Mouse (Mus musculus): ENCODE data around the gene Gm14295. TPM values are rescaled to one million over a fixed set of nuclear protein-coding genes. Genes with fewer than 3 reads are reported as not detected.
"Not testable (repeated sequence)": the region's sequence is repeated elsewhere in the genome, so short reads cannot be mapped to it uniquely, and the experiment has no call there.

The Gm14295 gene
- total RNA-seq (2021): 10 to 100 TPM in 1 of 2 experiments, 1 to 10 TPM in 1; 8.6 to 13.4 TPM
- long read RNA-seq, experiment 1, partial matches to known transcripts: 1 of 13 reads
- long read RNA-seq, experiment 1, other reads (novel, unspliced or antisense): 9 of 13 reads
- long read RNA-seq, experiment 2, partial matches to known transcripts: 1 of 8 reads
- long read RNA-seq, experiment 2, other reads (novel, unspliced or antisense): 5 of 8 reads

DNA sequence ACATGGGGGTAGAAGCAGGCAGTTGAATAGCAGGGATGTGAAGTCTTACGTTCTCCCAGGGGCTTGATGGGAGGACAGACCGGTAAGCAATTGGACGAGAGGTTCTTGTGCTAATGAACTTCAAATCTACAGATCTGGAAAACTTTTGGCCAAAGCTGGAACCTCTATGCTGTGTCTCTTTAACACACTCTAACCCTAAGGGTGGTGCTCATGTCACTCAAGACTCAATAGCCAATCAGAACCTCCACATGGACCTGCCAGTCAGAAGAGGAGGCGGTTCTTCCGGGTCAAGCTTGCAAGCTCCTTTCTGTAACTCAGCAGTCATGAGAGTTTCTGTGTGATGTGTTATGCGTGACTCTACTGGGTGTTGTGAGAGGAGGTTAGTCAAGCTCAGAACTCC lies at the start of gene Gm14295:
Gm14295 (plus strand) TSS at position 301 of the 400 bp plus-strand sequence.
- DNase-seq; H3K27ac ChIP-seq; intact Hi-C loops (cut with DNase I): not testable (repeated sequence)
- H3K4me3 ChIP-seq: peak within 1 kb of the TSS; percentile 66

DNA sequence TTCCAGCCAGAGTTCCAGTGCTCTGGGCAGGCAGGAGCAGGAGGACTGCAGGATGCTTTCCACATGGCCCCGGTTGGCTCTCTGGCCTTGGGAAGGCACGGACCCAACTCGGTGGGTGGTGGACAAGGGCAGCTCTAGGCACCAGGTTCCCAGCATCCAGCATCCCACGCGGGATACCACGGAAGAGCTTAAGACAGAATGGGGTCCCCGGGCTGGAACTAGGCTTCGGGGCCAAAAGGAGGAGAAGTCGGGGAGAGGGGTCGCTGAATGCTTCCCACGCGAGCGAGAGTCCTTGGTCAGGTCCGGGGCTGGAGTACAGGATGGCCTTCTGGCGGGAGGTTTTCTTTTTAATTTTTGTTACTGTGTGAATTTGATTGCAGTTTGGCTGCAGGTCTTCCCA lies 373 bp downstream of the Gm14295 start:
- DNase-seq; intact Hi-C loops (cut with DNase I); H3K27ac ChIP-seq: not testable (repeated sequence)
- peak overlapping the region; percentile 66 for H3K4me3 ChIP-seq

DNA sequence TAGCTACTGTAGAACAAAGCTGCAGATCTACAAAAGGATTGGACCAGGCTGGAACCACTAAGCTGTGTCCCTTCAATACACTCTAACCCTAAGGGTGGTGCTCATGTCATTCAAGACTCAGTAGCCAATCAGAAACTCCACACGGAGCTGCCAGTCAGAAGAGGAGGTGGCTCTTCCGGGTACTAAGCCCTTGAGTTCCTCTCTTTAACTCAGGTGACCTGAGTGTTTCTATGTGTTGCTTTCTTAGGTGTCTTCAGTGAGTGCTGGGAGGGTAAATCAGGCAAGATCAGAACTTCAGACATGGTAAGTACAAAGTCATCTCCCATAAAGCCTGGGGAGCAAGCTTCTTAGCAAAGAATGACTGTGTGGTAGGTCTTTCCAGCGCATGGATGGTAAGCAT lies 32.4 kb downstream of the Gm14295 start, which contains the start of gene Gm14408:
Gm14408 (plus strand) TSS at position 301 of the 400 bp plus-strand sequence.
- H3K27ac ChIP-seq; DNase-seq; H3K4me3 ChIP-seq; intact Hi-C loops (cut with DNase I): not testable (repeated sequence)

Other genes starting within 250 kb of the Gm14295 start
- gene Gm14308, start 162.3 kb upstream of the Gm14295 start, total RNA-seq (2021): 1 to 10 TPM in 1 of 2 experiments, not detected in 1; 1.0 TPM
- gene Zfp973, start 128.1 kb upstream of the Gm14295 start, total RNA-seq (2021): 10 to 100 TPM; 15.0 to 16.7 TPM
- 1 to 10 TPM; 8.6 to 9.3 TPM for gene Gm14305, start 90.3 kb upstream of the Gm14295 start, total RNA-seq (2021)
- not detected for gene Gm14408, start 32.5 kb downstream of the Gm14295 start, total RNA-seq (2021)
- gene Gm14296, start 129.2 kb downstream of the Gm14295 start, total RNA-seq (2021): 1 to 10 TPM; 3.5 to 3.6 TPM
- gene Gm14419, start 202.3 kb downstream of the Gm14295 start, total RNA-seq (2021): 10 to 100 TPM; 25.5 to 33.5 TPM

Measured in gastrocnemius, adult 2 months (tissue).